Mouse (Mus musculus) heart, postnatal 0 days (tissue): ENCODE measurements around the gene Kcnh2. TPM values are rescaled to one million over a fixed set of nuclear protein-coding genes. Genes with fewer than 3 reads are reported as not detected.
A peak's percentile ranks its signal among the peaks of the same experiment; 100 is the strongest.

ENCODE experiments used
- ATAC-seq: fragments of 200-750 bp; cut with Nextera tagmentation; 2 replicates; pipeline ENCODE4 v1.8.0; 2017; ENCODE audit warnings: low read depth, moderate number of reproducible peaks, moderate library complexity; ENCODE audit not compliant: insufficient read depth
- DNase-seq: peaks from one replicate; pipeline ENCODE4 v3.0.0-alpha.2; 2016; ENCODE audit warnings: low spot score
- H3K27ac ChIP-seq: fragments of 300-500 bp; sonication (generic); 2 replicates; pipeline ENCODE4 v1.5.1; 2014; ENCODE audit warnings: low read depth, mild to moderate bottlenecking
- H3K27me3 ChIP-seq: fragments of 300-500 bp; sonication (generic); 2 replicates; pipeline ENCODE4 v1.6.1; 2014; ENCODE audit warnings: low read length, mixed read lengths; ENCODE audit not compliant: control insufficient read depth, insufficient read depth
- H3K36me3 ChIP-seq: fragments of 300-500 bp; sonication (generic); replicated peaks from 2 replicates; pipeline ENCODE4 v1.6.1; 2014; ENCODE audit warnings: low read length, mixed read lengths; ENCODE audit not compliant: control insufficient read depth, insufficient read depth
- H3K4me1 ChIP-seq: fragments of 300-500 bp; sonication (generic); 2 replicates; pipeline ENCODE4 v1.6.1; 2014; ENCODE audit warnings: antibody characterized with exemption; ENCODE audit not compliant: control insufficient read depth, insufficient read depth
- H3K4me2 ChIP-seq: fragments of 300-500 bp; sonication (generic); 2 replicates; pipeline ENCODE4 v1.6.1; 2014; ENCODE audit warnings: low read depth, mild to moderate bottlenecking, low read length, moderate library complexity
- H3K4me3 ChIP-seq: fragments of 300-500 bp; sonication (generic); 2 replicates; pipeline ENCODE4 v1.5.1; 2014; ENCODE audit warnings: low read depth, low read length
- H3K9ac ChIP-seq: fragments of 300-500 bp; sonication (generic); replicated peaks from 2 replicates; pipeline ENCODE4 v1.6.1; 2014; ENCODE audit warnings: low read depth, low read length, mixed read lengths
- H3K9me3 ChIP-seq: fragments of 300-500 bp; sonication (generic); replicated peaks from 2 replicates; pipeline ENCODE4 v1.6.1; 2016; ENCODE audit warnings: low read length; ENCODE audit not compliant: control insufficient read depth
- CTCF ChIP-seq: IDR thresholded peaks from 2 replicates; pipeline ENCODE4 v1.5.1; 2016; ENCODE audit warnings: antibody characterized with exemption, control low read depth, low read depth
- EP300 ChIP-seq: IDR thresholded peaks from 2 replicates; pipeline ENCODE4 v1.6.1; 2016; ENCODE audit warnings: antibody characterized with exemption, low read depth
- WGBS: fragments of 180-500 bp; shearing (Covaris S2); extraction: QIAGEN DNeasy Blood & Tissue Kit; methylation state at CpG from one replicate; pipeline ENCODE4 v1.1.7; 2014; 5-methylcytosine and 5-hydroxymethylcytosine counted together
- polyA plus RNA-seq: library from polyadenylated mRNA; unstranded; fragments of >200 nt; fragmentation: Nextera tagmentation; extraction: Ambion mirVana; gene quantifications from 2 replicates; pipeline ENCODE4 v1.2.1, GENCODE M21; 2015
- total RNA-seq: library from RNA; depleted of rRNA; stranded (reverse); fragments of >200 nt; gene quantifications from 2 replicates; pipeline ENCODE4 v1.2.3, GENCODE M21; 2014; ENCODE audit warnings: low replicate concordance

Gene Kcnh2
- total and polyA plus RNA-seq, 2 experiments from 2014 or later = 32.1 to 86.1 TPM

GRCm38 (mm10) chr5:24388246-24388915 is 37.0 kb upstream of the Kcnh2 start:
- peak overlapping the region; percentile 47 for H3K4me3 ChIP-seq
- ATAC-seq = no peak

GRCm38 (mm10) chr5:24387264-24388241 is 36.1 kb upstream of the Kcnh2 start:
- Histone ChIP-seq H3K4me1 (peaks cover 47% of the 10 kb centered on the region), H3K36me3 (no peaks in the 10 kb centered on the region), H3K27me3 (0 out of 2 replicates have a peak, but pooled peaks cover 6% of the 10 kb centered on the region), H3K9me3 (no peaks in the 10 kb centered on the region), H3K4me3 (peak overlapping the region; percentile 47), H3K4me2 (peak overlapping the region; percentile 84), H3K27ac (peak overlapping the region; percentile 47), H3K9ac (peak overlapping the region; percentile 54)
- DNase-seq (peak; percentile 59), ATAC-seq (peak; percentile 28)
- WGBS = 1% methylated on average over 73 of the region's 73 CpGs
- TF ChIP-seq CTCF (peak; percentile 44), EP300 (no peak)

More at GRCm38 (mm10) chr5:24388246-24388915, 37.0 kb upstream of the Kcnh2 start:
- TF ChIP-seq EP300 = no peak
- no peak for TF ChIP-seq CTCF
- H3K9ac ChIP-seq = peak overlapping the region; percentile 54
- 30% methylated on average over 26 of the region's 26 CpGs for WGBS
- H3K4me2 ChIP-seq = peak overlapping the region; percentile 84
- H3K36me3 ChIP-seq = no peaks in the 10 kb centered on the region
- no peaks in the 10 kb centered on the region for H3K9me3 ChIP-seq
- H3K27me3 ChIP-seq = 0 out of 2 replicates have a peak, but pooled peaks cover 6% of the 10 kb centered on the region
- H3K4me1 ChIP-seq = peaks cover 42% of the 10 kb centered on the region
- no peak for DNase-seq
- peak overlapping the region; percentile 11; the same call in 1 of the 2 replicates for H3K27ac ChIP-seq

GRCm38 (mm10) chr5:24385887-24386550 is 34.6 kb upstream of the Kcnh2 start:
- no peak overlapping the region for H3K27ac ChIP-seq

GRCm38 (mm10) chr5:24385374-24385773 is 34.0 kb upstream of the Kcnh2 start:
- Histone ChIP-seq H3K27me3 (0 out of 2 replicates have a peak, but pooled peaks cover 6% of the 10 kb centered on the region), H3K4me1 (peaks cover 47% of the 10 kb centered on the region), H3K9ac (no peak overlapping the region), H3K4me3 (no peak overlapping the region), H3K9me3 (no peaks in the 10 kb centered on the region), H3K4me2 (no peak overlapping the region), H3K36me3 (peaks cover 9% of the 10 kb centered on the region; the same call in 1 of the 2 replicates), H3K27ac (no peak overlapping the region; the same call in 1 of the 2 replicates)
- DNase-seq (no peak), ATAC-seq (no peak)
- TF ChIP-seq EP300 = no peak
- TF ChIP-seq CTCF = no peak
- WGBS = 86% methylated on average over 5 of the region's 5 CpGs

More at GRCm38 (mm10) chr5:24385887-24386550, 34.6 kb upstream of the Kcnh2 start:
- H3K4me2 ChIP-seq = no peak overlapping the region
- peaks cover 47% of the 10 kb centered on the region for H3K4me1 ChIP-seq
- H3K36me3 ChIP-seq = 0 out of 2 replicates have a peak, but pooled peaks cover 5% of the 10 kb centered on the region
- ATAC-seq (no peak), DNase-seq (no peak)
- H3K9ac ChIP-seq = no peak overlapping the region
- 83% methylated on average over 10 of the region's 10 CpGs for WGBS
- no peak overlapping the region for H3K4me3 ChIP-seq
- no peaks in the 10 kb centered on the region for H3K9me3 ChIP-seq
- TF ChIP-seq CTCF (no peak), EP300 (no peak)
- H3K27me3 ChIP-seq = 0 out of 2 replicates have a peak, but pooled peaks cover 6% of the 10 kb centered on the region

- 52% methylated on average over 6 of the region's 6 CpGs for WGBS
- Histone ChIP-seq H3K9me3 (no peaks in the 10 kb centered on the region), H3K4me1 (peaks cover 43% of the 10 kb centered on the region), H3K4me3 (no peak overlapping the region), H3K36me3 (peaks cover 9% of the 10 kb centered on the region; the same call in 1 of the 2 replicates), H3K27ac (peak overlapping the region; percentile 71), H3K9ac (no peak overlapping the region), H3K4me2 (no peak overlapping the region; the same call in 1 of the 2 replicates), H3K27me3 (0 out of 2 replicates have a peak, but pooled peaks cover 6% of the 10 kb centered on the region)
- TF ChIP-seq CTCF = no peak; the same call in 1 of the 2 replicates
- TF ChIP-seq EP300 = peak; percentile 31; the same call in 1 of the 2 replicates
- DNase-seq (peak; percentile 79), ATAC-seq (peak; percentile 9; the same call in 1 of the 2 replicates)
Observed at GRCm38 (mm10) chr5:24384407-24384806, 33.0 kb upstream of the Kcnh2 start.
